Mouse (Mus musculus): ENCODE data around the gene Scd2. TPM values are rescaled to one million over a fixed set of nuclear protein-coding genes. Genes with fewer than 3 reads are reported as not detected.
"Not testable (repeated sequence)": the region's sequence is repeated elsewhere in the genome, so short reads cannot be mapped to it uniquely, and the experiment has no call there.

The Scd2 gene
- total RNA-seq, 2 experiments from 2014 or later: 55.2 to 56.7 TPM

DNA sequence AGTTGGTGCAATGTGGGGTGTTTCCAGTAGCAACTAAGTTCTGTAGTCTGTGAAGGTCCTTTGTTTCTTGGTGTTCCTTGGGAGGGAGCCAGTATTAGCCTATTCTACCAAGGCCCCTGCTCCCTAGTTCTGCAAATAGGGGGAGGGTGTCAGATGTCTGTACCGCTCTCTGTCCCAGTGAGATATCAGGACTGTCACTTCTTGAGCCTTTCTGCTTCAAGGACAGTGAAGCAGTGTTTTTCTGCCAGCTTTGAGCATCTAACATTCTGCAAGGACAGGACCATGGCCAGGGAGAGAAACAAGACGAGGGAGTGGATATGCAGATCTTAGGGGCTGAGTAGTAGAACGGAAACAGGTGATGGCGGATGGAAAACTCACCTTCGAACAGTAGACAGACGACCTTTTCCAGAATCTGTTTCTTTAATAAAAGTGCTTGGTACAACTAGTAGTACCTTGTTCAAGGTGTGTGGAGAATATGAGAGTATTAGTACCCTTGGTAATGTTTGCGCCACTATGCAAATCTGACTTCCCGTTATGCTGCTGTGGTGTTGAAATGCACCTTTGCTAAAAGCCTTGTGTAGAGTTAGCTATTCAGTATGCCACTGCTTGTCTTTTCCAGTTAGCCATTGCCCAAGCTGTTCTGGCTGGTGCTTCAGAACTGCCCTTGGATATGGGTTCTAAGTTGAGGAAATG lies 3.7 kb downstream of the Scd2 start:
- DNase-seq: no peak

DNA sequence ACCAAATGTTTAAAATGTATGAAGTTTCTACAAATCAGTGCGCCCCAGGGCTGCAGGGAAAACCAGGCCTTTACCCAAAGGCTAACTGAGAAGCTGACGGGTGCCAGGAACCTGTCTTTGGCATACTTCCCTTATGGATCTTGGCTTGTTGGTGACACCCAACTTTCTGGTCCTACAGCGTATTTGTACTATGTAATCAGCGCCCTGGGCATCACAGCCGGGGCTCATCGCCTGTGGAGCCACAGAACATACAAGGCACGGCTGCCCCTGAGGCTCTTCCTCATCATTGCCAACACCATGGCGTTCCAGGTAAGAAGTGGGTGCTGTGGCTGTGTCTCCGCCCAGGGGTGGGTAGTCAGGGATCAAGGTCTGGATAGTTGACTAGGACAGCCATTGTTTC lies 4.4 kb downstream of the Scd2 start:
- DNase-seq: no peak

DNA sequence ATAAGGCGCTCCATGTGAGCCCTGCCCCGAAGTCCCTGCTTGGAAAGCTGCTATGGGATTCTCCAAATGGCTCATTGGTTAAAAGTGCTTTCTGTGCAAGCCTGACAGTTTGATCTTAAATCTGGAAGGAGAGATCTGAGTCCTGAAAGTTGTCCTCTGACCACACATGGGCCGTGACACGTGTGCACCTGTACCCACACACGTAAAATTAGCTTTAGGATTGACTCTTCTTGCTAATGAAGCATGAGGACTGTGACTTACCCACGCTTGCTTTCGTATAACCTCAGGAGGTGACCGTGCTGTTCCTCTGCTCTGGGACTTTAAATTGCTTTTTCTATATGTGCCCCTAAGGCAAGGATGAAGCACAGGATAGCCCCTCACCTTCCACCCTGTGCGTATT lies 5.6 kb downstream of the Scd2 start:
- no peak for DNase-seq

DNA sequence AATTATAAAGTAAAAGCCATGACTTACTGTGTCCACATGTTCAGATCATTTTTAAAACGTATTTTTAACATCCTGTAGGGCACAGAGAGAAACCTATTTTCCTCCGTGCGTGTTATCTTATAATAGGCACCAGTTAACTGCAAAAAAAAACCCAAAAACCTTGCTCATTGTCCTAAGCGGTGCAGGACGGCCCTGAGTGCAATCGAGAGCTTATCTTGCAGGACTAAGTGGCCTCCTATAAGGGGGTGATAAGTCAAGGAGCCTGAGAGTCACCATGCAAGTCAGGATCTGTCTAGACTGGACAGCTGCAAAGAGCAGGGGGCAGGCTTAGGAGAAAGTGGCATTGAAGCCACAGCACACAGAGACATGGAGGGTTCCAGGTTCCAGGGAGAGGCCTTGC lies 6.4 kb downstream of the Scd2 start:
- DNase-seq: no peak

DNA sequence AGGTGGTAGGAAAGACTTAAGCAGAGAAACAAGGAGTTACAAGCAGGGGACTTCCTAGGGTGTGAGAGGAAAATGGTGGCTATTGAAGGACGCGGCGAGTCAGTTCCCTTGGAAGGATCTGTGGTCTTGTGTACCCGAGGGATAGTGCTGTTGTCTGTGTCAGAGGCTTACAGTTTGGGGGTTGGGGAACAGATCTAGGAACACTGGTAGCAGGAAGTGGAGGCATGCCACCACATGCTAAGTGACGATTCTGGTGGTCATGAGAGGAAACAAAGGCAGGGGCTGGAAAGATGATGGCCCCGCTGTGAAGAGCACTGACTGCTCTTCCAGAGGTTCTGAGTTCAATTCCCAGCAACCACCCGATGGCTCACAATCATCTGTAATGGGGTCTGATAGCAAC lies 7.0 kb downstream of the Scd2 start:
- no peak for DNase-seq

DNA sequence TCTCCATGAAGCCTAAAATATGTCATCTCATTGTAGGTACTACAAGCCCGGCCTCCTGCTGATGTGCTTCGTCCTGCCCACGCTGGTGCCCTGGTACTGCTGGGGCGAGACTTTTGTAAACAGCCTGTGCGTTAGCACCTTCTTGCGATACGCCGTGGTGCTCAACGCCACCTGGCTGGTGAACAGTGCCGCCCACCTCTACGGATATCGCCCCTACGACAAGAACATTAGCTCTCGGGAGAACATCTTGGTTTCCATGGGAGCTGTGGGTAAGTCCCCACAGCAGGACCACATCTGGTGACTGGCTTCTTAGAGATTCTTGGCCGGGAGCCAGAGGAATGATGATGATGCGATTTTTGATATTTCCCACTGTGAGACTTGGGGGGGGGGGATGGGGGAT lies 7.7 kb downstream of the Scd2 start:
- DNase-seq: peak; percentile 36

DNA sequence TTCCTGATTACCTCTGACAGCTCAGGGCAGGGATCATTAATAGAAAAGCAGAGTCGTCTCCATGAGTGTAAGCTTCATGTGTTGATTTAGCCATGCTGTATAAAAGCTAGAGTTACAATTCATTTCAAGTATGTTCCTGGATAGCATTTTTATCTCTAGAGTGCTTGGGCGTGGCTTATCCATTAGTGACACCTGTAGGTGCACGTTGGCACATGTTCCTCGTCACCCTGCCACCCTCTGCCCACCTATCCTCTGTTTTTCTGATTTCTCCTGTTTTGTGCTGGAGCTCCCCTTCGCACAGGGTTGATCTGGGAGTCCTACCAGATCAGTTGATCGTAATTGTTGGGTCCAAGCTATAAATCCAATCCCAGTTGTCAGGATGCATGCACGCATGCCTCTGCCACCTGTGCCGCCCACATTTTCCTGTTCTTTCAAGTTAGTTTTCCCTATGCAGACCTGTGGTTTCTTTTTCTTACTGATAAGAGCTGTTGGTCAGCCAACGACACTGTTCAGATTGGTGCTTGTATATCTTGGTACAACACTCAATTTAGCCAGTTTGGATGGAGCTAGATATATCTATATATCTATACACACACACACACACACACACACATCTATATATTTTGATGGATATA lies 8.3 kb downstream of the Scd2 start:
- DNase-seq: no peak

DNA sequence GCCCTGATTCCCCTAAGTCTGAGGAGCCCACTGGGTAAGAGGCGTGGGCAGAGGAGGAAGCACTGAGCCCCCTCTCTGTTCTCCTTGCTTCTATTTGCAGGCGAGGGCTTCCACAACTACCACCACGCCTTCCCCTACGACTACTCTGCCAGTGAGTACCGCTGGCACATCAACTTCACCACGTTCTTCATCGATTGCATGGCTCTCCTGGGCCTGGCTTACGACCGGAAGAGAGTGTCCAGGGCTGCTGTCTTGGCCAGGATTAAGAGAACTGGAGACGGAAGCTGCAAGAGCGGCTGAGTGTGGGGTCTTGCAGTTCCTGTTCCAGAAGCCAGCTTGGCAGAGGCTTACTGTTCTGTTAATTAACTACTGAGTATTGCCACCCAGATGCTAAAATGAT lies 9.4 kb downstream of the Scd2 start:
- DNase-seq: no peak

DNA sequence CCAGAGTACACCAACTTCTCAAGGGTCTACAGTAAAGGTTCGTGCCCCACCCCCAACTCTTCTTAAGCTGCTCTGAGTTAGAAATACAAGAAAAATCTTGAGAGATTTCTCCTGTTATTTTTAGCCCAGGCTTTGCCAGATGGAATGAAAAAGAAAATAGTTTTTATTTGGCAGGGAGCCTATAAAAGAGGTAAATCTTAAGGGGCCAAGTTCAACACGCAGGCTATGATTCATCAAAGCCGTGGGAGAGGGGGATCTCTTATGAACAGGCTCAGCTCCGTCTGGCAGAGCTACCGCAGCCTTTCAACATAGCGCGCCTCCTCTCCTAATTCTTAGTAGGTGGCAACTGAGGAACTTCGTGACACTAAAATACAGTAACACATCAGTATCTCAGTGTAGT lies 10.0 kb downstream of the Scd2 start:
- no peak for DNase-seq

DNA sequence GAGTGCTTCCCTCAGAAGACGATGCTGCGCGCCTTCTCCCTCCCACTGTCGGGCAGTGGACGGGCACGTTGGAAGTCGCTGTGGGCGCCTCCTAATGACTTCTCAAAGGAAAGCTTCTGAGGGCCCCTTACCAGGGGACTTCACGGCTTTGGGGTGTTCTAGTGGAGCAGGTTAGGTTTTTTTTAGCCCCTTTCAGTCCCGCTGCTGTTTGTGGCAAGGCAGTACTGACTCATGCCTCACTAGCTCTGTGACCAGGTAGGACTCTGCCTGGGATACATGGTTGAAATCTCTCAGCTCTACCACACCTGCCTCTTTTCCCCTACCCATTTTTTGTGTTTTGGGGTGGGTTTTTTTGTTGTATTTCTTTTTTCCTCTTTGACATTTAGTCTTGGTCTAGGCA lies 10.9 kb downstream of the Scd2 start:
- no peak for DNase-seq

DNA sequence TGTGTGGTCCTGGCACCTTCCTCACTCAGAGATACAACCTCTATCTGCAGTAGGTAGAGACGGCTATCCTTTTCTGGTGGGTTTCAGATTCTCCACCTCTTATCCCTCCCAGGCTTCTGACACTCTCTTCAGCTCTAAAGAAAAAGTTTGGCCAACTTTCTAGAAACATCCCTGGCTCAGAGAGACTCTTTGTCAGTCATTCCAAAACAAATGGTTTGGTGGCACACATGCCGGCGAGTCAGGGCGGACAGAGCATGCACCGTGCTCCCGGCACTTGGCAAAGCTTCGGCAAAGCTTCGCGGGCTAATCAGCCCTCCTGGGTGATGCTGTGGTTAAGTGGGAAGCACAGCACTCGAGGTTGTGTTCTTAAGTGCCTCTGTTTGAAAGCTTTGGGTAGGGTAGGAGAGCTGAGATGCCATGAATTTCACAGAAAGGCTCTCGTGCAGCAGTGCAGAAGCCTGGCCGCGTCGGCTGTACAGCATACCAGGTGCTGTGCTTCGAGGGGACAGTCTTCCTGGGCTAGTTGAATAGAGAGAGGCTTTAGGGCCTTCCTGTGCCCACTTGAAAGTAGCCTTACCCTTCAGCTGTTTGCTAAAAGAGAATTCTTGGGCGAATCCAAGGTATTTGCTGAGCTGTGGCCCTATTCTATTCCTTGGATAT lies 11.5 kb downstream of the Scd2 start:
- no peak for DNase-seq

DNA sequence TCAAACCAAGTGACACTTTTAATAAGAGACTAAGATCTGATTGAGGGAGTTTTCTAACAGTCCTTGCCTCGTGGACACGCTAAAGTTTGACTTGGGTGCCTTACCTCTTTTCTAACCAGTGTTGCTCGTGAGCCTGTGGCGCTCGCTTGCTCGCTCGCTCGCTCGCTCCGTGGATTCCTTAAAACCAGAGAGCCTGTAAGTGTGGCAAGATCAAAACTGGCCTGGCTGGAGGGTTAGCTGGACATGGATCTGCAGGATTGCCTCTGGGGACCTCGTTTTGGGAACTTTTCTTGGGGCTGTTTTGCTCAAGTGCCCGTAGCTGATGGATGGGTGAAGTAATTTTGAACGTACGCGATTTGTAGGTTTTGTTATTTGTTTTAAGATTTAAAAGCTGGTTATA lies 12.2 kb downstream of the Scd2 start:
- no peak for DNase-seq

DNA sequence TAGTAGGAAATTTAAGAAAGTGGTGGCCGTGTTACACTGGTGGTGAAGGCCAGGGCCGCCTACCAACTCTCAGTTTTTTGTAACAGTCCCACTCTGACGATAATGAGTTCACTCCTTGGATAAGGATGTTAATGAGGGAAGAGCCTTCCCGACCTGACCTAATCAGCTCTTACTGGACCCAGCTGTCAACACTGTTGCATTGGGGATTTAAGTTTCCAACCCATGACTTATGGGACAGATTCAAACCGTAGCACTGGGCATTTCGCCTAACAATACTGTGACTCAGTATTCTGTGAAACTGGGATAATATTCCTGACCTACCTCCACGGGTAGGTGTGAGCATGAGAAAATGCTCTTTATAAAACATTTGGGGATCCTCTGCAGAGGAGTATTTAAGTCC lies 12.7 kb downstream of the Scd2 start:
- no peak for DNase-seq

DNA sequence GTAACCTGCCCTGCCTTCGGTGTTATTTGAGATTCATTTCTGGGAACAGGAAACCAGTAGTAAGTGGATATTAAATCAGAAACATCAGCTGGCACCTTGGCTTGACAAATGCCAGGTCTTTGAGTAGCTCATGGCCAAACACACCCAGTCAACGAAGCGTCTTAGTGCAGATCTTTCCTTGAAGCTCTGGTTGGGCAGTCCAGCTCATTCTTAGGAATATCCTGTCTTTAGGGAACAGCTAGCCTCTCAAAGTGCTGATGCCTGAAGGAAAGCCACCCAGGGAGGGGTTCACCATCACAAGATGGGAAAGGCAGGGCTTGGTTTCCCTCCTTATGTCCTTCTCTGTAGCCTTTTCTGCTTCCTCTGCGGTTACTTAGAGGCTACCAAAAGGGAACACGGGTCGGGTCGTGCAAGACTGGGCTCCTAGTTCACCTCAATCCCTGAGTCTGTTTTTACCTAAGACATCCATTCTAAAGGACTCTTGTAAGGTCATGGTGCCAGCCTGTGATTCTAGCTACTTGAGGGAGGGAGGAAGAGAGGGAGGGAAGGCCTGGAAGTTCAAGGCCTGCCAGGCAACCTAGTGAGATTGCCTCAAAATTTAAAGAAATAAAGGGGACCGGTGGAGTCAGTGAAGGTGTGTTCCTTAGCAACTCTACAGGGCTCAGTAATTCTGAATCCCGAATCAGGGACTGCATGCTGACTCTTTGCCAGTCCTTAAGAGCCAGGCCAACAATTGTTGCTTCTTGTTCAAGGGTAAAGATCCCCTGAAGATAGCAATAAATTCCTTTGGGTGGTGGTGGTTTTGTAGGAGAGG lies 13.8 kb downstream of the Scd2 start:
- no peak for DNase-seq

DNA sequence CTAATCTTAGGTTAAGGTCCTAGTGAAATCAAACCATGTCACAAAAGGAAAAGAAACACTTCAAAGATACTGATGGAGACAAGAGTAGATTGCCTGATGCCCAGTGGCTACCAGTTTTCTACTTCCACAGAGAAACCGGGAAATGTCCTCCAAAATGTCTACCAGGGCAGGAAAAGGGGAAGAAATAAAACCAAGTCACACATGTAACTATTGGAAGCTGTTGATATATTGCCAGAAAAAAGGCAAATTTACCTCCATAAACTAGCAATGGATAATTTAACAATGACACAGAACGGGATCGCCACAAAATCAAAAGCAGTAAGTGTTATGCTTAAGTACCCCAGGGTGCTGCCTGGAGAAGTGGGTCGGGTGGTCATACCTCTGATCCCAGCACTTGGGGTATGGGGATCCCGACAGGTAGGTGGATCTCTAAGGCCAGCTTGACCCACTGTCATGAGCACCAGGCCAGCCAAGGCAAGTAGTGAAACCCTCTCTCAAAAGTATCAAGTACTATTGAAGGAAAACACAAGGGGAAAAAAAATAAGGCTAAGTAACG lies 14.5 kb downstream of the Scd2 start:
- DNase-seq: no peak

DNA sequence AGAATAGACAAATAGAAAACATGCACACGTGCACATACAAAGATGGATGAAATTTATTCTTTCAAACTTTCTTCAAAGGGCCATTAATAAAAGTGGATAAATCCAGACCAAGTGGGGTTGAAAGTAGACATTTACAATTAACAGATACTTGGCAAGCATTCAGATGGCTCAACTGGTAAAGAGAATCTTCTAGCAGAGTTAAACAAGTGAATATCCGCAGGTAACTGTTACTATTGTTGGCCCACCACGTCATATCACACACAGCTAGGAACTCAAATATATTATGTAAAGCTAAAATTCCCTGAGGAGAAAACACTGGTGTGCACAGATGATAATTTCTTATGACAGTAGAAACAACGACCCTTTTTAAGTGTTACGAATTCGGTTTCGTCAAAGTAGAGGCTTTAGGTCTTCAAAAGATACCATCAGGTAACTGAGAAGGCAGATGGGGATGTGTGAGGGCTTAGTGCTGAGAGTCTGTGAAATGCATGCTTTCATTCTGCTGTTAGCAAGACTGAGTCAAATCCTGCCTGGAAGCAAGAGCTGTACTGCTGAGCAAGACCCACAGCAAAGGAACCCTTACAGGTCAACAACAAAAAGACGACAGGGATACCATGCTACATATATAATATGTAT lies 15.3 kb downstream of the Scd2 start:
- no peak for DNase-seq

DNA sequence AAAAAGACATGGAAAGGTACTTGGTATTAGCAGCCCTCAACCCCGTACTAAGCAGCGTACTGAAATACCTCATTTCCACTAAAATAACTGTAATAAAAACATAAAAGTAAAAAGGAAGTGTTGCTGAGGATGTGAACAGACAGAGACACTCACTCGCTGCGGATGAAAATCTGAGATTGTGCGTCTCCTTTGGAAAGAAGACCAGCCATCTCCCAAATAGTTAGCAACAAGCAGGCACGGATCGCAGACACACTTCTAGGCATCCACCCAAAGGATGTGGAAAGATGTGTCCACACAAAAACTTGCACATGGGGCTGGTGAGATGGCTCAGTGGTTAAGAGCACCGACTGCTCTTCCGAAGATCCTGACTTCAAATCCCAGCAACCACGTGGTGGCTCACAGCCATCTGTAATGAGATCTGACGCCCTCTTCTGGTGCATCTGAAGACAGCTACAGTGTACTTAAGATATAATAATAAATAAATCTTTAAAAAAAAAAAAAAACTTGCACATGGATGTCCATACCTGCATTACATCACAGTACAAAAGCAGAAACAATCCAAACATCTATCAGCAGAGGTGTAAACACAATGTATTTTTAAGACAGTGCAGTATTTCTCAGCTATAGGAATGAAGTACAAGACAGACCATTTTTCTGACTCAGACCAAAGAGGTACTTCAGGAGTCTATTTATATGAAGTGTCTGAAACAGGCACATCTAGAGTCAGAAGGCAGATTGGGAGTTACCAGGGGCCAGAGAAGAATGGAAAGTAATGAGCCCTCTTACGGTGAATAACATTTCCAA lies 16.1 kb downstream of the Scd2 start:
- no peak for DNase-seq

DNA sequence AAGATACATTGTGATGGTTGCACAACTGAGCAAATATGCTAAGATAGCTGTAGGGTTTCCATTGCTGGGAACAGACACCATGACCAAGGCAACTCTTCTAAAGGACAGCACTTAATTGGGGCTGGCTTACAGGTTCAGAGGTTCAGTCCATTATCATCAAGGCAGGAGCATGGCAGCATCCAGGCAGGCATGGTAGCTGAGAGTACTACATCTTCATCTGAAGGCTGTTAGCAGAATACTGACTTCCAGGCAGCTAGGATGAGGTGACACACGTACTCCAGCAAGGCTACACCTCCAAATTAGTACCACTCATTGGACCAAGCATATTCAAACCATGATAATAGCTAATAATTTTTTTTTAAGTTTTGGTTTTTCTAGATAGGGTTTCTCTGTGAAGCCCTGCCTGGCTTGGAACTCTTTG lies 16.7 kb downstream of the Scd2 start:
- not testable (repeated sequence) for DNase-seq

DNA sequence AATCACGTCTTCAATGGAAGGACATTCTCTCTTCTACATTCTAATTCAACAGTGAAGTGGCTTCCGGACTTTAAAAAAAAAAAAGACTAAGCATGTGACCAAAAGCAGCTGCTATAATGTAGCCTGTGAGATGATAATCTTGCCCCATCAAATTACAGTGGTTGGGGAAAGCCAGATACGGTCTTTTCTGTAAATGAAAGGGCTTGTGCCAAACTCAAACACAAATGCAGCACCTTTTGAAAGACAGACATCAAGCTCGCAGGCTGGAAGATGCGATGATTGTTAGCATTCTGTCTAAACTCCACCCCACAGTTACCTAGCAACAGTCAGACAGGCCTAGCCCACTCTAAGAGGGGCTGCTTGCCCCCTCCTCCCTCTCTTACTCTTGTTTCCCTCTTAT lies 17.3 kb downstream of the Scd2 start:
- no peak for DNase-seq

DNA sequence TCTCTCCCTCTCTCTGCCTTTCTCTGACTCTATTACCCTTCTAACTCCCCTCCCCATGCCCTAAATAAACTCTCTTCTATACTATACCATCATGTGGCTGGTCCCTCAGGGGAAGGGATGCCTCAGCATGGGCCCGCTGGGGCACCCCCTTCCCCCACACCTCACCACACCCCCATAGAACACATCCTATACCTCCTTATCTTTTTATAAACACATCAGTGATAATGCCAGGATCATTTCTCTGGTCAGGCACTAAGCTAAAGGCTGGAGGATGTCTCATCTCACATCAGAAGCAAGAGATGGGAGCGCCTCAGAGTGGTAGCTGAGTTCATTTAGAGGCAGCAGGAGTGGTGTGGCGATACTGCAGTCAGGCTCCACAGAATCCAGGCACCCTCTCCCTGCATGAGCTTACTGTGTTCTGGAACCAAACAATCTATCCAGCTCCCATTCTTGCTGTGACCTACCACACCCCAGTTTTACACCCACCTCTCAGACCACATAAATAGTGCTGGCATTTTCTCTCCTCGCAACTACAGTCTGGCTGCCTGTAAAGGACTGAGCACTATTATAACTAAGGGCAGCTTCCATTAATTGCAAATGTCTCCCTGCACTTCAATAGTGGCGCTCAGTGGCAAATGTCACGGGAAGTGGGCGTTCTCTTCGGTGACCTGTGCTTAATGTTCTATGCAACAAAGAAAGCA lies 18.0 kb downstream of the Scd2 start:
- no peak for DNase-seq

DNA sequence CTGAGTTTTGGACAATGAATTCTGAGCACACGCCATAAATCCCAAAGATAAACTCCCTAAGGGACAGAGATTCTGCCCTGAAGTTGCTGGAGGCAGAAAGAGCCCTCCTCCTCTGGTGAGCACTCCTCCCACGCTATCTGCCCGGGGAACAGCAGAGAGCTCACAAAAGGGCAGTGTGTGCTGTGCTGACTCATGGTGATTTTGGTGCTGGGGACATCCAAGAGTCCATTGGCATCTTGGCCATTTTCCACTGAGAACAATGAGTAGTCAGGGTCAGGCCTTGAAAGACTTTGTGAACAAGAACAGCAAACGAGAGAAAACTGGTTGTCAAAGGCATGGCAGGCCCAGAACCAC lies 18.5 kb downstream of the Scd2 start:
- no peak for DNase-seq

Data from gastrocnemius, postnatal 10 days (tissue).